Comparison of ENCODE assay signal across 15 mouse cellular contexts in genomic region chr5:141889766-141890165, GRCm38 (mm10).
DNase-seq lines count a peak whose midpoint lies in the region; ATAC-seq lines count a peak whose summit lies in the region.
"Had no signal": no experiment of that assay in that cellular context is flagged by ENCODE, and none has a peak within 500 bp of the region (broad histone marks: within the 10 kb centered on the region; RNA-seq: fewer than 3 reads in every experiment).

No protein-coding gene starts in this region.

- H3K27ac ChIP-seq in heart, embryonic 10.5 days: 0 out of 2 replicates have a peak overlapping the region, but pooled peaks have one; percentile 19
- H3K27ac ChIP-seq in kidney, embryonic 14.5 days (ENCODE audit: low read depth, low read length): no peak overlapping the region
- no peak overlapping the region for H3K27ac ChIP-seq in midbrain, embryonic 11.5 days (ENCODE audit: low read depth, low read length)
- H3K27ac ChIP-seq: limb, embryonic 13.5 days; neural tube, embryonic 15.5 days had no signal

- no peak for DNase-seq in heart, embryonic 10.5 days (ENCODE audit: low spot score)
- DNase-seq in heart, adult 8-10 months (ENCODE audit: low spot score): no peak
- peak; percentile 19 to 25 for DNase-seq in kidney, postnatal 4 days
- DNase-seq in brain, adult 2 months (ENCODE audit: low read depth, low spot score): peak; percentile 39
- DNase-seq in midbrain, embryonic 11.5 days (ENCODE audit: low spot score, missing footprints): peak; percentile 78
- no peak for DNase-seq in cerebellum, postnatal 10 days
- DNase-seq: adrenal gland, postnatal 14 days; cerebellum, postnatal 25 days; gastrocnemius, postnatal 14 days; kidney, adult 2 months; liver, postnatal 0 days; thymus, adult 2 months had no signal

- 46% methylated on average over 9 of the region's 9 CpGs for WGBS in heart, embryonic 10.5 days
- WGBS in kidney, embryonic 14.5 days: 63% methylated on average over 9 of the region's 9 CpGs
- WGBS in midbrain, embryonic 11.5 days: 49% methylated on average over 9 of the region's 9 CpGs

- no peak overlapping the region for H3K4me3 ChIP-seq in heart, embryonic 10.5 days
- no peak overlapping the region for H3K4me3 ChIP-seq in kidney, embryonic 14.5 days (ENCODE audit: low read length)
- H3K4me3 ChIP-seq in midbrain, embryonic 11.5 days (ENCODE audit: low read depth, low read length): no peak overlapping the region
- H3K4me3 ChIP-seq: limb, embryonic 13.5 days; neural tube, embryonic 15.5 days had no signal

- H3K27me3 ChIP-seq in heart, embryonic 10.5 days (ENCODE audit: insufficient read depth, poor library complexity, severe bottlenecking): no peaks in the 10 kb centered on the region
- no peaks in the 10 kb centered on the region for H3K27me3 ChIP-seq in kidney, embryonic 14.5 days (ENCODE audit: control insufficient read depth, insufficient read depth, low read length)
- no peaks in the 10 kb centered on the region for H3K27me3 ChIP-seq in midbrain, embryonic 11.5 days (ENCODE audit: control insufficient read depth, insufficient read depth, low read length)
- H3K27me3 ChIP-seq: limb, embryonic 13.5 days; neural tube, embryonic 15.5 days had no signal

- H3K4me2 ChIP-seq in kidney, embryonic 14.5 days (replicated peaks; ENCODE audit: low read depth, low read length): no peak overlapping the region
- no peak overlapping the region for H3K4me2 ChIP-seq in midbrain, embryonic 11.5 days
- H3K4me2 ChIP-seq: limb, embryonic 13.5 days; neural tube, embryonic 15.5 days had no signal

- peaks cover 14% of the 10 kb centered on the region for H3K4me1 ChIP-seq in heart, embryonic 10.5 days
- no peaks in the 10 kb centered on the region for H3K4me1 ChIP-seq in kidney, embryonic 14.5 days (ENCODE audit: control insufficient read depth, insufficient read depth, low read length)
- peaks cover 11% of the 10 kb centered on the region for H3K4me1 ChIP-seq in midbrain, embryonic 11.5 days (ENCODE audit: control insufficient read depth, insufficient read depth, low read length)
- H3K4me1 ChIP-seq: limb, embryonic 13.5 days had no signal

- H3K9me3 ChIP-seq in heart, embryonic 10.5 days: no peaks in the 10 kb centered on the region
- no peaks in the 10 kb centered on the region for H3K9me3 ChIP-seq in kidney, embryonic 14.5 days (ENCODE audit: control insufficient read depth, low read length)
- no peaks in the 10 kb centered on the region for H3K9me3 ChIP-seq in midbrain, embryonic 11.5 days (ENCODE audit: control insufficient read depth, low read length)
- H3K9me3 ChIP-seq: limb, embryonic 13.5 days; neural tube, embryonic 15.5 days had no signal

- H3K9ac ChIP-seq in kidney, embryonic 14.5 days (ENCODE audit: low read depth, low read length): no peak overlapping the region
- no peak overlapping the region for H3K9ac ChIP-seq in midbrain, embryonic 11.5 days (ENCODE audit: low read length)
- H3K9ac ChIP-seq: limb, embryonic 13.5 days; liver, postnatal 0 days; neural tube, embryonic 15.5 days had no signal

- H3K36me3 ChIP-seq in heart, embryonic 10.5 days: no peaks in the 10 kb centered on the region
- H3K36me3 ChIP-seq in kidney, embryonic 14.5 days (ENCODE audit: control insufficient read depth, insufficient read depth, low read length): no peaks in the 10 kb centered on the region
- H3K36me3 ChIP-seq in midbrain, embryonic 11.5 days (ENCODE audit: control insufficient read depth, insufficient read depth, low read length): no peaks in the 10 kb centered on the region
- H3K36me3 ChIP-seq: limb, embryonic 13.5 days; neural tube, embryonic 15.5 days had no signal

- no peak for ATAC-seq in kidney, embryonic 14.5 days (ENCODE audit: low FRiP score, low TSS enrichment)
- ATAC-seq in midbrain, embryonic 11.5 days (ENCODE audit: low FRiP score): no peak
- ATAC-seq: liver, postnatal 0 days had no signal

Comparison
In these comparisons a context has a peak if more than half of its experiments do, and no peak if none do; other contexts are left out.
1. DNase-seq: peak in kidney, postnatal 4 days (2 of 2), brain, adult 2 months (single experiment) and midbrain, embryonic 11.5 days (single experiment); none in heart, embryonic 10.5 days (single experiment), heart, adult 8-10 months (single experiment) and cerebellum, postnatal 10 days (0 of 2).